Mouse (Mus musculus) testis, adult 2 months (tissue): Measurements from ENCODE around the gene Pim3.

Experiments used
- CTCF ChIP-seq: fragments of 200-500 bp; IDR thresholded peaks from 2 replicates; pipeline ENCODE4 v1.5.1; 2012; ENCODE audit warnings: low read depth, mild to moderate bottlenecking, inconsistent platforms, low read length, moderate library complexity; ENCODE audit not compliant: control insufficient read depth, insufficient read depth, insufficient replicate concordance
- POLR2A ChIP-seq: fragments of 200-500 bp; IDR thresholded peaks from 2 replicates; pipeline ENCODE4 v1.6.1; 2012; ENCODE audit warnings: low read depth, mild to moderate bottlenecking, inconsistent platforms, low read length, moderate library complexity; ENCODE audit not compliant: control insufficient read depth

DNA sequence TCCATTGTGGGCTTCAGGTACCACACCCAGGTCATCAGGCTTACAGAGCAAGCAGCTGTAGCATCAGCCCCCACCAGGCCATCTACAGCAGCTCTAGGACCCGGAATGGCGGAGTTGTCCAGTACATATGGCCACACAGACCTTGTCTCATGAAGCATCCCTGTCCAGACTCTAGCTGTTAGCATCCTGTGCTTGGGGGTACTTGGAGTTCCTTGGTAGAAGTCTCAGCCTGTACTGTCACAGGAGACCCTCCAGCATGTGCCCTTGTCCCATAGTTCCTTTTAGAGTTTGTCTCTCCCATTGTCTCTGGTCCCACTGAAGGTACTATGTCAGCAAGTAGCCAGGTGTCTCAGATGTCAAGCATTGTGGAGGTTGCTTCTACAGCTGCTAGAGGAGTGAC, 12.4 kb upstream of the Pim3 start:
- no peak for TF ChIP-seq CTCF
- no peak for TF ChIP-seq POLR2A
